Mouse (Mus musculus): ENCODE results near the gene Slc4a8.

GRCm38 (mm10) chr15:100821824-100822223, 60.3 kb downstream of the Slc4a8 start:
- no peak for TF ChIP-seq USF1 (IDR thresholded peaks at IDR 0.05; ENCODE audit: low read depth)
- TF ChIP-seq POLR2AphosphoS2 (IDR thresholded peaks at IDR 0.05; ENCODE audit: insufficient read length, low read depth): no peak
- no peak for TF ChIP-seq POLR2A (IDR thresholded peaks at IDR 0.05; ENCODE audit: insufficient read length, low read depth)
- no peak for TF ChIP-seq TCF3 (IDR thresholded peaks at IDR 0.05; ENCODE audit: insufficient read length, low read depth)
- no peak for TF ChIP-seq TCF12 (IDR thresholded peaks at IDR 0.05; ENCODE audit: insufficient read depth, poor library complexity, severe bottlenecking)
- TF ChIP-seq CEBPB (IDR thresholded peaks at IDR 0.05; ENCODE audit: insufficient read depth, poor library complexity, severe bottlenecking): no peak
- TF ChIP-seq E2F4 (IDR thresholded peaks at IDR 0.05; ENCODE audit: insufficient read depth): no peak
- TF ChIP-seq MAX (IDR thresholded peaks at IDR 0.05; ENCODE audit: low read depth): no peak
- no peak for TF ChIP-seq MYOD1 (IDR thresholded peaks at IDR 0.05; ENCODE audit: control insufficient read depth in 1 of 3, insufficient read length in 2 of 3, low read depth in 2 of 3)
- TF ChIP-seq MYOG (IDR thresholded peaks at IDR 0.05; ENCODE audit: control insufficient read depth in 1 of 3, insufficient read depth in 1 of 3, insufficient read length in 2 of 3, low read depth in 2 of 3): no peak
